Mouse (Mus musculus): ENCODE measurements at regions not wholly inside any gene's neighbourhood (a gene's known extent, or its start where the extent isn't known, plus 50 kb on each side); places are given as distances from the start of the nearest gene placed in this dataset.

DNA sequence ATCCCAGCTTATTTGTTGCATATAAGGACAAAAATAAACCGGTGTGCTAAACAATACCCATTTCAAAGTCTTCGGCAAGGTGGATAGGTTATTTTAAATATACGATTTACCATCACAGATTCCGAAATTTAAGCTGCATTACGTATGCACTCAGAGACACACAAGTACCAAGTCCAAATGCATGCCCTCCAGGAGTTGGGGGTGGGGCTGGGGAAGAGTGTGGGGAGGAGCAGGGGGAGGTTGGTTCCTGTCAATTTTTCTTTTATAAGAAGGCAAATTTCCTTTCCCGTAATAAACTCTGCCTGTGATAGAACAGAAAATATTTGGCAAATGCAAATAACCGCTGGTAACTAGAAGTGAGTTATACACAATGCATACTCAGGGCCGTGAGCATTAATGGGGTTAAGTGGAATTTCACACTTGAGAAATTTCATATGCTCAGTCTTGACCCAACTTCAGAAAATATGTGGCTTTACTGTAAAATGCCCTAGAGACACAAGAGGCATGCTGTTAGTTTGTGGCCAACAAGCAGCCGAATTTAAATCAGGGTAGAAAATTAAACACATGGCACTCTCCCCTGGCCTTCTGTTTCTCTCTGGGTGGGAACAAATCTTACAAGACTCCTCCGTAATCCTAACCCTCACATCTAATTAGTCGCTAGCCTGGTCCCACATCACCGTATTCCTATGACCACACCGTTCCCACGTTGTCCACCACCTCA lies 200.6 kb downstream of the Rwdd3 start:
- TF ChIP-seq CTCF (conservative IDR thresholded peaks at IDR 0.05; ENCODE audit: low read length) (no peak), NANOG (IDR thresholded peaks at IDR 0.05; ENCODE audit: borderline replicate concordance, low read length) (no peak), POU5F1 (IDR thresholded peaks at IDR 0.05; ENCODE audit: borderline replicate concordance, low read length) (no peak)
- no peak overlapping the region for H3K4me3 ChIP-seq (replicated peaks; ENCODE audit: low read length)

DNA sequence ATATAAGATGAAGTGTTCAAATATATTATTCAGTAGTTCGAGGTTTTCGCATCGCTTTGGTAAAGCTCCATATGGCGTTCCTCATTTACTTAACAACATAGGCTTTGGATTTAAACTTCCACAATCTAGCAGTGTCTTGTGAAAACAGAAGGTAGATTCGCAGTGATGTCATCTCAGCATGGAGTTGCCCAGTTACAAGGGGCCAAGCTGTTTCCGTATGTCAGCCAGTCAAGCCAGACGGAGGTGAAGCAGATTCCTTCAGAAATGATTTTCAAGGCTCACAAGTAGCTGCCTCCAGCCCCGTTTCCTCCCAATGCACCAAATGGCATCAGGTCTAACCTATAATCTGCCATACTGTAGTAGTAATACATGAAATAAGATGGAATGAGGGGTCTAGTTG lies 224.6 kb downstream of the Rwdd3 start:
- TF ChIP-seq NANOG (IDR thresholded peaks at IDR 0.05; ENCODE audit: borderline replicate concordance, low read length) (no peak), POU5F1 (IDR thresholded peaks at IDR 0.05; ENCODE audit: borderline replicate concordance, low read length) (no peak), CTCF (conservative IDR thresholded peaks at IDR 0.05; ENCODE audit: low read length) (no peak)
- Histone ChIP-seq H3K27me3 (ENCODE audit: insufficient read depth, low read length) (no peaks in the 10 kb centered on the region), H3K36me3 (ENCODE audit: insufficient read depth, low read length) (no peaks in the 10 kb centered on the region), H3K9me3 (ENCODE audit: low read length) (no peaks in the 10 kb centered on the region), H3K4me1 (replicated peaks; ENCODE audit: low read depth, low read length) (no peaks in the 10 kb centered on the region), H3K4me3 (replicated peaks; ENCODE audit: low read length) (no peak overlapping the region)

More for the DNA sequence above, 200.6 kb downstream of the Rwdd3 start:
- H3K4me1 ChIP-seq (replicated peaks; ENCODE audit: low read depth, low read length) = no peaks in the 10 kb centered on the region
- no peaks in the 10 kb centered on the region for H3K27me3 ChIP-seq (ENCODE audit: insufficient read depth, low read length)
- no peaks in the 10 kb centered on the region for H3K36me3 ChIP-seq (ENCODE audit: insufficient read depth, low read length)
- no peaks in the 10 kb centered on the region for H3K9me3 ChIP-seq (ENCODE audit: low read length)

DNA sequence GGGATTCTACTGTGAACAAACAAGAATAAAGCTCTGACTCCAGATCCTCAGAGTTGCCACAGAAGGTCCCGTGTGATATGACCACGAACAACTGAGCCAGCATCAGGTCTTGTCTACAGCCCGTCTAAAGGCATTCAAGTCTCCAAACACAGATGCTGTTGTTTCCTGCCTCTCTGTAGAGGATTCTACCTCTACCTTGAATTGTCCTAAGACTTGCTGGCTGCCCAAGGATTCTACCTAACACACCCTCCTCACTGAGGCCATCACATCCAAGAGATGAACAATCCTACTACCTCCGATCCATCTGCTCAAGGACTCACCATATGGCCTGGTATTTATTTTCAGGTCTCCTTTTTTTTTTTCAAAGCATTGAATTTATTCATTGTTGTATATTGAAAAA lies 237.1 kb downstream of the Rwdd3 start:
- Histone ChIP-seq H3K4me3 (replicated peaks; ENCODE audit: low read length) (no peak overlapping the region), H3K4me1 (replicated peaks; ENCODE audit: low read depth, low read length) (no peaks in the 10 kb centered on the region), H3K9me3 (ENCODE audit: low read length) (peaks cover 6% of the 10 kb centered on the region; the same call in 1 of the 2 replicates), H3K36me3 (ENCODE audit: insufficient read depth, low read length) (no peaks in the 10 kb centered on the region), H3K27me3 (ENCODE audit: insufficient read depth, low read length) (no peaks in the 10 kb centered on the region)
- TF ChIP-seq POU5F1 (IDR thresholded peaks at IDR 0.05; ENCODE audit: borderline replicate concordance, low read length) (no peak), NANOG (IDR thresholded peaks at IDR 0.05; ENCODE audit: borderline replicate concordance, low read length) (no peak), CTCF (conservative IDR thresholded peaks at IDR 0.05; ENCODE audit: low read length) (no peak)

DNA sequence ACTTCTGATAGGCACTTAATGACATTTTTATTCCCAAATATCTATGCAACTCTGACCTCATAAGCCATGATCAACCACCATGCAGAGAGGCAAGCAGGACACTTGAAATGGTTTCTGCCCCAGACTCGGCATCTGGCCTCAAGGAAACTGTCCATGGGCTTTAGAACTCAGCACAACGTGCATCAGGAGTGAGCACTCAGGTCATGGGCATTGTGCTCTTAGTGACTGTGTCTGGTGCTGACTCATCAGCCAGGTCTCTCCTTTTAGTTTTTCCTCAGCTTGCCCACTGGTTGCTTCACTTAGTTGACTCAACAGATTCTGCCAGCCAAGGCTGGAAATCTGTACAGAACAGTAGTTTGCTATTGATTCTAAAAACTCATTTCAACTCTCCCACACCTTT lies 251.1 kb downstream of the Rwdd3 start:
- Histone ChIP-seq H3K27me3 (ENCODE audit: insufficient read depth, low read length) (no peaks in the 10 kb centered on the region), H3K4me3 (replicated peaks; ENCODE audit: low read length) (no peak overlapping the region), H3K36me3 (ENCODE audit: insufficient read depth, low read length) (no peaks in the 10 kb centered on the region), H3K4me1 (replicated peaks; ENCODE audit: low read depth, low read length) (no peaks in the 10 kb centered on the region), H3K9me3 (ENCODE audit: low read length) (no peaks in the 10 kb centered on the region)
- TF ChIP-seq CTCF (conservative IDR thresholded peaks at IDR 0.05; ENCODE audit: low read length) = no peak
- TF ChIP-seq POU5F1 (IDR thresholded peaks at IDR 0.05; ENCODE audit: borderline replicate concordance, low read length) = no peak
- no peak for TF ChIP-seq NANOG (IDR thresholded peaks at IDR 0.05; ENCODE audit: borderline replicate concordance, low read length)

DNA sequence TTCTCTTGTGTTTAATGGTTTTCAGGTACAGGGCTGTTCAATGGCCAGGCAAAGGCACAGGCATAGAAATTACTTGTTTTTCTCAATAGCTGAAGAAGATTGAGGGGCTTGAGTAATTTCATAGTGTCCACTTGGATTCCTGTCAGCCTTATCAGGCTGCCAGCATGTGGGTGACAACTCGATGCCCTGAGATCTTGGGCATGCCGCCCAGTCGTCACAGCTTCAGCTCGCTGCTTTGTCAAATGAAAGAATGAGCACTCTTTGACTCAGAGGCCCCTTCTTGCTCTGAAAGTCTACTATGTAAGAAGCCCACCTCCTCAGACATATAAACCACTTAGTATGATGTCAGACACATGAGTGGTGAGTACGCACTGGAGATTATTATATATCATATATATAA lies 272.6 kb downstream of the Rwdd3 start:
- no peak for TF ChIP-seq POU5F1 (IDR thresholded peaks at IDR 0.05; ENCODE audit: borderline replicate concordance, low read length)
- no peak for TF ChIP-seq CTCF (conservative IDR thresholded peaks at IDR 0.05; ENCODE audit: low read length)
- TF ChIP-seq NANOG (IDR thresholded peaks at IDR 0.05; ENCODE audit: borderline replicate concordance, low read length) = no peak
- Histone ChIP-seq H3K9me3 (ENCODE audit: low read length) (no peaks in the 10 kb centered on the region), H3K36me3 (ENCODE audit: insufficient read depth, low read length) (no peaks in the 10 kb centered on the region), H3K27me3 (ENCODE audit: insufficient read depth, low read length) (0 out of 2 replicates have a peak, but pooled peaks cover 6% of the 10 kb centered on the region), H3K4me3 (replicated peaks; ENCODE audit: low read length) (no peak overlapping the region), H3K4me1 (replicated peaks; ENCODE audit: low read depth, low read length) (peaks cover 8% of the 10 kb centered on the region; the same call in 1 of the 2 replicates)

DNA sequence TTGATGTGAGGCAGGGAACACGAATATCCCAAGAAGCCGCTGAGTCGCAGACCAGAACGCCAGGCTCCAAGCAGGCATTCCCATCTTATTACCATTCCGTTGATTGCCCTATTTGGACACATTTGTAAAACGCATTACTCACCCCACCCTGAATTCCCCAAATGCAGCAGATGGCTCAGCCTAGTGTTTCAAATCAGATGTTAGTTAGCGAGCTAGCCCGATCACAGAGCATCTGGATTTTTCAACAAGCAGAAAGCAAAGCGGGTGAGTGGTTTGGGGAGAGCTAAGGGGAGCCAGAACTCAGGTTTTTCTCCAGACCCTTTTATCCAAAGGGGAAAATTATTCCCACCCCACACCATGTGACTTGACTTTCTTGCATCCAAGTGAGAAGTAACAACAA lies 273.2 kb downstream of the Rwdd3 start:
- H3K9me3 ChIP-seq (ENCODE audit: low read length) = no peaks in the 10 kb centered on the region

DNA sequence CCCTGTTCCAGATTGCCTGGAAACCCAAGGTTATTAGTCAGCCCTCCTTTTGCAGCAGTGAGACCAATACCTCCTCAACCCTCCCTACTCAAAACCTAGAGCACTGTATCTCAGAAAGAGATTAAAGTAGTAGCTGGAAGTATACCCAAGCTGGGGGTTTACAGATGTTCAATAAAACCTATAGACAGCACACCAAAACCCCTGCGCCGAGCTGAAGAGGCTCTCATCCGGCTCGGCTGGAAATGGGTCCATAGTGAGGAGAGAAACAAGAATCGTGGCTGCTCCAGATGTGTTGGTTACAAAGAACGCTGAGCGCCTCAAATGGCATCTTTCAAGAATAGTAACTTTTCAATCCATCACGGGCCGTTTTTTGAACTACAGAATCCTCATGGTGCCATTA lies 273.7 kb downstream of the Rwdd3 start:
- Histone ChIP-seq H3K4me3 (replicated peaks; ENCODE audit: low read length) (no peak overlapping the region), H3K4me1 (replicated peaks; ENCODE audit: low read depth, low read length) (peaks cover 8% of the 10 kb centered on the region; the same call in 1 of the 2 replicates), H3K27me3 (ENCODE audit: insufficient read depth, low read length) (0 out of 2 replicates have a peak, but pooled peaks cover 6% of the 10 kb centered on the region), H3K9me3 (ENCODE audit: low read length) (no peaks in the 10 kb centered on the region), H3K36me3 (ENCODE audit: insufficient read depth, low read length) (no peaks in the 10 kb centered on the region)
- TF ChIP-seq CTCF (conservative IDR thresholded peaks at IDR 0.05; ENCODE audit: low read length) (no peak), NANOG (IDR thresholded peaks at IDR 0.05; ENCODE audit: borderline replicate concordance, low read length) (no peak), POU5F1 (IDR thresholded peaks at IDR 0.05; ENCODE audit: borderline replicate concordance, low read length) (no peak)

More for the DNA sequence above, 273.2 kb downstream of the Rwdd3 start:
- peaks cover 8% of the 10 kb centered on the region; the same call in 1 of the 2 replicates for H3K4me1 ChIP-seq (replicated peaks; ENCODE audit: low read depth, low read length)
- TF ChIP-seq NANOG (IDR thresholded peaks at IDR 0.05; ENCODE audit: borderline replicate concordance, low read length) = no peak
- no peak for TF ChIP-seq POU5F1 (IDR thresholded peaks at IDR 0.05; ENCODE audit: borderline replicate concordance, low read length)
- no peak overlapping the region for H3K4me3 ChIP-seq (replicated peaks; ENCODE audit: low read length)
- H3K36me3 ChIP-seq (ENCODE audit: insufficient read depth, low read length) = no peaks in the 10 kb centered on the region
- 0 out of 2 replicates have a peak, but pooled peaks cover 6% of the 10 kb centered on the region for H3K27me3 ChIP-seq (ENCODE audit: insufficient read depth, low read length)

DNA sequence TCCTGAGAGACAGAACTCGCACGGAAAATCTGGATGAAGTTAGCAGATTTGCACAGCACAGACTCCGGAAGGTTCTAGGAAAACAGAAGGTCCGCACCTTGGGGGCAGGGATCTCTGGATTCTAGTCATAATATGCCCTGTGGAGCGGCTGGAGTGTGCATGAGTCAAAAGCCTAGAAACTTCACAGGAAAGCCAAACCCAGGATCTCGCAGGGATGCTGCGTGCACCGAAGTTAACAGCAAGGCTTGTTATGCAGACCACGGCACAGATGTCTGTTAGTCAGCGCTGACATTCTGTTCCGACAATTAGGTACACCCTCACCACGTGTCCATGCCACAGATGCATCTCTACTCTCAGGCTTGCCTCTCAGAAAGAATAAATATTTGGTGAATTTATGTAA lies 274.3 kb downstream of the Rwdd3 start:
- Histone ChIP-seq H3K36me3 (ENCODE audit: insufficient read depth, low read length) (no peaks in the 10 kb centered on the region), H3K4me1 (replicated peaks; ENCODE audit: low read depth, low read length) (peaks cover 8% of the 10 kb centered on the region; the same call in 1 of the 2 replicates), H3K9me3 (ENCODE audit: low read length) (no peaks in the 10 kb centered on the region), H3K27me3 (ENCODE audit: insufficient read depth, low read length) (0 out of 2 replicates have a peak, but pooled peaks cover 6% of the 10 kb centered on the region), H3K4me3 (replicated peaks; ENCODE audit: low read length) (no peak overlapping the region)
- TF ChIP-seq CTCF (conservative IDR thresholded peaks at IDR 0.05; ENCODE audit: low read length) (no peak), NANOG (IDR thresholded peaks at IDR 0.05; ENCODE audit: borderline replicate concordance, low read length) (no peak), POU5F1 (IDR thresholded peaks at IDR 0.05; ENCODE audit: borderline replicate concordance, low read length) (no peak)

All from E14TG2a.4 (cell line).